Mouse (Mus musculus): ENCODE measurements at regions not wholly inside any gene's neighbourhood (a gene's known extent, or its start where the extent isn't known, plus 50 kb on each side); places are given as distances from the start of the nearest gene placed in this dataset.
A peak's percentile ranks its signal among the peaks of the same experiment; 100 is the strongest.

DNA sequence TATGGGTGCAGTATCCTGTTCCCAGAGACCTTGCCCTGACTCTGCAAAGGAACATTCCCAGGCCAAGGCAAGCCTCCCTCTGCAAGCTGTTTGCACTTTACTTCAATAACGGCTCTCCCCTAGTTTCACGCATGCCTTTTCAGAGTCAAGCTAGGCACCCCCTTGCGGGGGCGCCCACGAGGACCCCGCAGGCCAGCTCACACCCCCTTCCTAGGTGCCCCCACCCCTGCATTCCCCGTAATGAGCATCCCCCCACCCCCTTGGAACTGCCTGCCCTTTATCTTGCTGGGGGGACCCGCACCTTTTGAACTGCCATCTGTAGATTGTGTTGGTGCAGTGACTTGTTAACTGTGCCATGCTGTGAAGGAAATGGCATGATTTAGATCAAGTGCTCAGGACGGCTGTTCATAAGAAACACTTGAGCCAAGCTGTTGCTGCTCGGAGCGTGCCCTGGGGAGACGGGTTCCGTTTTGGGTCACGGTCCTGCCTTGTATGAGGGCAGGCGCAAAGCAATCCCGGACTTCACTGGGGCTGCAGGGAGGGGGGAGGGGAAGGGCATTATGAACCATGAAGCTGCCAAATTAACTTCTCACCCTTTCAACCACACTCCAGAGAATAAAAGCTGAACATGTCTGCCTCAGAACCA is 155.3 kb upstream of the Cdkn3 start:
- peaks cover 5% of the 10 kb centered on the region; the same call in 1 of the 2 replicates for H3K4me1 ChIP-seq (ENCODE audit: control insufficient read depth, insufficient read depth, low read length)
- TF ChIP-seq POLR2A (IDR thresholded peaks at IDR 0.05; ENCODE audit: borderline replicate concordance, insufficient read depth, low read length) (no peak), CTCF (IDR thresholded peaks at IDR 0.05; ENCODE audit: borderline replicate concordance, insufficient read depth, low read depth, low read length) (no peak)
- H3K27me3 ChIP-seq (ENCODE audit: control insufficient read depth, insufficient read depth, low read length): no peaks in the 10 kb centered on the region; the same call in 1 of the 2 replicates
- 4% methylated on average over 16 of the region's 16 CpGs for WGBS
- peak; percentile 34 to 50 for DNase-seq
- no peak overlapping the region for H3K27ac ChIP-seq (ENCODE audit: insufficient read depth, low read length)
- peak overlapping the region; percentile 40 for H3K4me3 ChIP-seq (replicated peaks; ENCODE audit: insufficient read depth, low read depth, low read length)

DNA sequence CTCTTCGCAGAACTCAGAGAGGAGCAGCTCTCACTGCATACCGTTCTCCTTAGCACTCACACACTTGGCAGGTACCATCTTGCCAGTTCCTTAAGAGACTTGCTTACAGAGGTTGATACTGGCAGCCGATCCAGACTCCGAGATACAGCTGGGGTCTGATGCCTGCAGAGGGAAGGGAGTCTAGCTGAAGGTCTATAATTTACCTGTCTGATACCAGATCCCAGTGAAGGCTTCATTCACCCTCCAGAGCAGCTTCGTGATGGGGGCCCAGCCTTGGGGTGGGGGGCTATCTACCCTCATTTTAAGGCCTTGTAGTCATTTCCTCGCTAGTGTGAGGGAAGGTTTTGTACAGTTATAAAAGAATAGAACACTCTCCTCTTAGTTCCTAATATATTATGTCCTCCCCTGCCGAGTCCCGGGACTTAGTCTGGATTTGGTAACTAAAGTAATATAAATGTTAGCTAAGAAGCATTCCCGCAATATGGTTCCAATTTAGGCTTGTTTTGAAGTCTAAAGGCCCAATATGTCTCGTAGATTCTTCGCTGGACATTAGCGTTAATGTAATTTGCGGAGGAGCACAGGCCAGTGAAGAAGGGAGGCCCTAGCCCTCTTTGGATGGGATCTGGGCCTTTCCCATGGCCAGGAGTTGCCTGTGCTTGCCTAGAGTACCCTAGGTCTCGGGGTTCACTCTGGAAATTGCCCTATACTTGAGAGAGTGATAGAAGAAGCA is 156.0 kb upstream of the Cdkn3 start:
- no peak overlapping the region for H3K4me3 ChIP-seq (replicated peaks; ENCODE audit: insufficient read depth, low read depth, low read length)
- 94% methylated on average over 14 of the region's 14 CpGs for WGBS
- no peak overlapping the region for H3K27ac ChIP-seq (ENCODE audit: insufficient read depth, low read length)
- no peak for DNase-seq
- no peaks in the 10 kb centered on the region; the same call in 1 of the 2 replicates for H3K27me3 ChIP-seq (ENCODE audit: control insufficient read depth, insufficient read depth, low read length)
- TF ChIP-seq CTCF (IDR thresholded peaks at IDR 0.05; ENCODE audit: borderline replicate concordance, insufficient read depth, low read depth, low read length): no peak
- no peak for TF ChIP-seq POLR2A (IDR thresholded peaks at IDR 0.05; ENCODE audit: borderline replicate concordance, insufficient read depth, low read length)
- H3K4me1 ChIP-seq (ENCODE audit: control insufficient read depth, insufficient read depth, low read length): peaks cover 5% of the 10 kb centered on the region; the same call in 1 of the 2 replicates

DNA sequence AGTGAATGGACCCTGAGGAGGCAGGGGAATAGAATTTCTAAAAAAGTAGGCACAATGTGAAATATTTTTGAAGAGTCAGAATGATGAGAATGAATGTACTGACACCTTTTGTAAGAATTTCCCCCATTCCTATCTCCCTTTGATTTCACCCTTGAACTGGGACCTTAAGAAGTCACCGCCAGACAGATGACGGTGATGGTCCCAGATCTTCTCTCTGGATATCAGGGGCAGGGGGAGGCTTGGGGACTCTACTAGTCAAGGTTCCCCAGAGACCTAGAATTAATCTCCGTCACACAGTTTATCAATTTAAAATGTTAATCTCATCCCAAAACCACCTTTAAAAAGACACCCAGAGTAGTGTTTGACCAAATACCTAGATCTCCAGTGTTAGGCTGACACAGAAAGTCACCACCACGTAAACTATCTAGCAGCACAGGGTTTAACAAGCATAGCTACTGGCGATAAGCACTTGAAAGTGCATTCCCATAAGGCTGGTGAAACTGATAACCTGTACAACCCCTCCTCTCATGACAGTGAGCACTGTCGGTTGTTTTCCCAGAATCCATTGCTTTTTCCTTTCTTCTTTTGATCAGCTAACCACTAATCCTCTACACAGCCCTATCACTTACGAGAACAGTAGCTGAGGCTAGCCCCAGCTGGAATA is 163.5 kb upstream of the Cdkn3 start:
- TF ChIP-seq POLR2A (IDR thresholded peaks at IDR 0.05; ENCODE audit: borderline replicate concordance, insufficient read depth, low read length) (no peak), CTCF (IDR thresholded peaks at IDR 0.05; ENCODE audit: borderline replicate concordance, insufficient read depth, low read depth, low read length) (no peak)
- Histone ChIP-seq H3K4me3 (replicated peaks; ENCODE audit: insufficient read depth, low read depth, low read length) (no peak overlapping the region), H3K27me3 (ENCODE audit: control insufficient read depth, insufficient read depth, low read length) (no peaks in the 10 kb centered on the region), H3K4me1 (ENCODE audit: control insufficient read depth, insufficient read depth, low read length) (no peaks in the 10 kb centered on the region), H3K27ac (ENCODE audit: insufficient read depth, low read length) (no peak overlapping the region)
- DNase-seq: no peak
- 89% methylated on average over 7 of the region's 7 CpGs for WGBS

DNA sequence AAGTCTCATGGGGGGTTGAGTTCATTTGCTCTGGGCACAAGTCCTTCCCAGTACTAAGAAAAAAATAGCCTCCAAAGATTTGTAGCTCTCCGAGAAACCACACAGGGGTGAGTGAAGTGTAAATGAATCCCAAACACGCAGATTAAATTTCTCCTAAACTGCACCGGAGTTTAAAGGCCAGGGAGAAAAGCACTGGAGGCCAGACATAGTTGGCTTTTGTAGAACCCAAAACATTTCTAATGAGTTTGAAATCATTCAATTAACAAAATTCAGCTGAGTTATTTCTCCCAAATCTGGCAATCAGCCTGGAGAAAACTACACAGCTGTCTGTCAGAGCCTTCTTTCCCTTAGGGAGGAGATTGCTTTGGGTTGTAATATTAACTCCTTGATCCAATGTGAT is 166.2 kb upstream of the Cdkn3 start:
- Histone ChIP-seq H3K4me1 (ENCODE audit: control insufficient read depth, insufficient read depth, low read length) (no peaks in the 10 kb centered on the region), H3K27ac (ENCODE audit: insufficient read depth, low read length) (no peak overlapping the region), H3K27me3 (ENCODE audit: control insufficient read depth, insufficient read depth, low read length) (no peaks in the 10 kb centered on the region), H3K4me3 (replicated peaks; ENCODE audit: insufficient read depth, low read depth, low read length) (no peak overlapping the region)
- DNase-seq: no peak
- TF ChIP-seq CTCF (IDR thresholded peaks at IDR 0.05; ENCODE audit: borderline replicate concordance, insufficient read depth, low read depth, low read length) (no peak), POLR2A (IDR thresholded peaks at IDR 0.05; ENCODE audit: borderline replicate concordance, insufficient read depth, low read length) (no peak)
- WGBS: 49% methylated on average over 3 of the region's 3 CpGs

DNA sequence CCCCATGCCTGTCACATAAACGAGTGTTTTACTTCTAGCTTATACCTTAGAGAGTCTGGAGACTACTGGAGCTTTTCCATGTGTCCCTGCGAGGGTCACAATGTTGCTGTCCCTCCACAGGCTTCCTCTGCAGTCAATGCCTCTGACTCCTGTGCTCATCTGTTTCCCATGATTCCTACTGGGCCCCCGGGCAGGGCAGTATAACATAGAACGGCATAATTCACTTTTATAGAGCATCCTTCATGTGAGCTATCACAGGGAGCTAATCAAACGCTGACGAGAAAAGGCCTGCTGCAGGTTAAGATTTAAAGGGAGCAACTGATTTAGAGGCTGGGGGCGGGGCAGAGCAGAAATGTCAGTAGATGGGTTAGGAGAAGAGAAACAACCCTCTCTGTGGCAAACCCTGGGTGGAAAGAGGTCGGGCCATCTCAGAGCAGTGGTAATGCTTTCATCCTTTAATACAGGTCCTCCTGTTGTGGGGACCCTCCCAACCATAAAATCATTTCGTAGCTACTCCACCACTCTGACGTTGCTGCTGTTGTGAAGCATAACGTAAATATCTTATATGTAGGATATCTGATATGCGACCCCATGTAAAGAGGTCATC is 168.5 kb upstream of the Cdkn3 start:
- no peak overlapping the region for H3K27ac ChIP-seq (ENCODE audit: insufficient read depth, low read length)
- no peak for DNase-seq
- no peaks in the 10 kb centered on the region for H3K27me3 ChIP-seq (ENCODE audit: control insufficient read depth, insufficient read depth, low read length)
- H3K4me3 ChIP-seq (replicated peaks; ENCODE audit: insufficient read depth, low read depth, low read length): no peak overlapping the region
- no peak for TF ChIP-seq CTCF (IDR thresholded peaks at IDR 0.05; ENCODE audit: borderline replicate concordance, insufficient read depth, low read depth, low read length)
- no peak for TF ChIP-seq POLR2A (IDR thresholded peaks at IDR 0.05; ENCODE audit: borderline replicate concordance, insufficient read depth, low read length)
- 83% methylated on average over 12 of the region's 12 CpGs for WGBS
- H3K4me1 ChIP-seq (ENCODE audit: control insufficient read depth, insufficient read depth, low read length): no peaks in the 10 kb centered on the region

DNA sequence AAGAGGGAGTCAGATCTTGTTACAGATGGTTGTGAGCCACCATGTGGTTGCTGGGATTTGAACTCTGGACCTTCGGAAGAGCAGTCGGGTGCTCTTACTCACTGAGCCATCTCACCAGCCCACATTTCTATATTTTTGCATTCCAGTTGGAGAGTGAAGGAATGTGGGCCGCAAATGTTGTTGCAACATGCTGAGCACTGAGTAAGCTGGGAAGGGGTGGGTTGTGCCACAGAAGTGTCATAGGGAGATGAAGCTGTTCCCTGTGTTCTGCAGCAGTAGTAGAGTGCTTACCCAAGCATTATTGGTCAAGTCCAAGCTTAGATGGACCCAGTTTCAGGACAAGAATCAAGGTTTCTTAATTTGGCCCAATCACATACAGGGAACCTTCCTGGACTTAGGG is 169.1 kb upstream of the Cdkn3 start:
- Histone ChIP-seq H3K4me3 (replicated peaks; ENCODE audit: insufficient read depth, low read depth, low read length) (no peak overlapping the region), H3K27me3 (ENCODE audit: control insufficient read depth, insufficient read depth, low read length) (no peaks in the 10 kb centered on the region), H3K27ac (ENCODE audit: insufficient read depth, low read length) (no peak overlapping the region), H3K4me1 (ENCODE audit: control insufficient read depth, insufficient read depth, low read length) (no peaks in the 10 kb centered on the region)
- no peak for TF ChIP-seq POLR2A (IDR thresholded peaks at IDR 0.05; ENCODE audit: borderline replicate concordance, insufficient read depth, low read length)
- TF ChIP-seq CTCF (IDR thresholded peaks at IDR 0.05; ENCODE audit: borderline replicate concordance, insufficient read depth, low read depth, low read length): no peak
- DNase-seq: no peak
- 89% methylated on average over 3 of the region's 3 CpGs for WGBS

DNA sequence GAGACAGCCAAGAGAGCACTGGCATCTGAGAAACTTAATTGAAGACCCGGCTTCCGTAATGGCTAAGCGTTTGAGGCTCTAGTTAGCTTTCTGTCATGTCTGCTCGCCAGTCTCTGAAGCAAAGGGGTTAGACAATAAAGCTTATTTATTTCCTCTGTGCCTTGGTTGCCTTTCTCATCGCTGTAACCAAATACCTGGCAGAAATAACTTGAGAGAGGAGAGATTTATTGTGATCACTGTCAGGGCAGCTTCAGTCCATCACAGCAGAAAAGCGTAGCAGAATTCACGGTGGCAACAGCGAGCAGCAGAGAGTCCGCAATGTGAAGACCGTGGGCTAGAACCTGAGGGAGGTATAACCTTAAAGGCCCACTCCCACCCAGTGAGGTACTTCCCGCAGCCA is 174.2 kb upstream of the Cdkn3 start:
- no peak for DNase-seq
- TF ChIP-seq POLR2A (IDR thresholded peaks at IDR 0.05; ENCODE audit: borderline replicate concordance, insufficient read depth, low read length) (no peak), CTCF (IDR thresholded peaks at IDR 0.05; ENCODE audit: borderline replicate concordance, insufficient read depth, low read depth, low read length) (no peak)
- 90% methylated on average over 11 of the region's 11 CpGs for WGBS
- Histone ChIP-seq H3K27ac (ENCODE audit: insufficient read depth, low read length) (no peak overlapping the region), H3K4me3 (replicated peaks; ENCODE audit: insufficient read depth, low read depth, low read length) (no peak overlapping the region), H3K27me3 (ENCODE audit: control insufficient read depth, insufficient read depth, low read length) (no peaks in the 10 kb centered on the region), H3K4me1 (ENCODE audit: control insufficient read depth, insufficient read depth, low read length) (no peaks in the 10 kb centered on the region)
